Mouse (Mus musculus) spleen, postnatal 4 days (tissue): ENCODE measurements at regions not wholly inside any gene's neighbourhood (a gene's known extent, or its start where the extent isn't known, plus 50 kb on each side); places are given as distances from the start of the nearest gene placed in this dataset.

Experiments used
- DNase-seq, 2 experiments: peaks; one replicate each; pipeline ENCODE4 v3.0.0; 2022; ENCODE audit warnings: low spot score in 2 of 2

- no peak for DNase-seq
Measured at GRCm38 (mm10) chr3:40164181-40164580, 366.9 kb upstream of the Intu start.

GRCm38 (mm10) chr3:40167970-40168626 is 363.0 kb upstream of the Intu start:
- DNase-seq: no peak

GRCm38 (mm10) chr3:40169590-40169989 is 361.5 kb upstream of the Intu start:
- no peak for DNase-seq

- DNase-seq: no peak
Measured at GRCm38 (mm10) chr3:40179726-40180317, 351.3 kb upstream of the Intu start.

- no peak for DNase-seq
Measured at GRCm38 (mm10) chr3:40185597-40186320, 345.3 kb upstream of the Intu start.

- DNase-seq: no peak
Measured at GRCm38 (mm10) chr3:40189529-40189928, 341.6 kb upstream of the Intu start.

- DNase-seq: no peak
Measured at GRCm38 (mm10) chr3:40190024-40190423, 341.1 kb upstream of the Intu start.

- no peak for DNase-seq
Measured at GRCm38 (mm10) chr3:40200174-40200573, 330.9 kb upstream of the Intu start.

GRCm38 (mm10) chr3:40206326-40206725 is 324.8 kb upstream of the Intu start:
- no peak for DNase-seq

- no peak for DNase-seq
Measured at GRCm38 (mm10) chr3:40211793-40212192, 319.3 kb upstream of the Intu start.

GRCm38 (mm10) chr3:40226772-40227171 is 304.3 kb upstream of the Intu start:
- DNase-seq: no peak

- DNase-seq: no peak
Measured at GRCm38 (mm10) chr3:40243499-40244101, 287.5 kb upstream of the Intu start.

- no peak for DNase-seq
Measured at GRCm38 (mm10) chr3:40254376-40254775, 276.7 kb upstream of the Intu start.

GRCm38 (mm10) chr3:40262536-40262935 is 268.6 kb upstream of the Intu start:
- DNase-seq: no peak

GRCm38 (mm10) chr3:40267514-40267913 is 263.6 kb upstream of the Intu start:
- DNase-seq: no peak

GRCm38 (mm10) chr3:40282926-40283325 is 248.2 kb upstream of the Intu start:
- DNase-seq: no peak

- no peak for DNase-seq
Measured at GRCm38 (mm10) chr3:40286959-40287710, 244.0 kb upstream of the Intu start.

- DNase-seq: no peak
Measured at GRCm38 (mm10) chr3:40297120-40297519, 234.0 kb upstream of the Intu start.

GRCm38 (mm10) chr3:40320319-40320718 is 210.8 kb upstream of the Intu start:
- DNase-seq: no peak

GRCm38 (mm10) chr3:40325872-40326803 is 204.9 kb upstream of the Intu start:
- DNase-seq: no peak
